Mouse (Mus musculus): ENCODE data around the gene Itga6. TPM values are rescaled to one million over a fixed set of nuclear protein-coding genes. Genes with fewer than 3 reads are reported as not detected.

Itga6 gene
- polyA plus RNA-seq, 1 experiment: 19.1 TPM

- TF ChIP-seq CTCF (IDR thresholded peaks at IDR 0.05; ENCODE audit: extremely low read depth, insufficient read depth, insufficient read length, insufficient replicate concordance) (no peak), POLR2A (IDR thresholded peaks at IDR 0.05; ENCODE audit: low read depth, low read length) (no peak)
- no peak overlapping the region for H3K4me3 ChIP-seq (ENCODE audit: extremely low read depth, insufficient read depth, insufficient read length)
- H3K27me3 ChIP-seq (ENCODE audit: control insufficient read depth, insufficient read depth, low read length): no peaks in the 10 kb centered on the region
- peaks cover 8% of the 10 kb centered on the region; the same call in 1 of the 2 replicates for H3K4me1 ChIP-seq (ENCODE audit: control insufficient read depth, insufficient read depth, insufficient read length)
- DNase-seq (ENCODE audit: low read depth in 1 of 2, low spot score in 2 of 2): no peak
- WGBS: 86% methylated on average over 7 of the region's 7 CpGs
- H3K36me3 ChIP-seq (ENCODE audit: control insufficient read depth, insufficient read depth, low read length): no peaks in the 10 kb centered on the region
- peak overlapping the region; percentile 68; the same call in 1 of the 2 replicates for H3K27ac ChIP-seq (ENCODE audit: insufficient read depth, low read length)
These were observed 56.3 kb downstream of the Itga6 start for GRCm38 (mm10) chr2:71801691-71802090.

GRCm38 (mm10) chr2:71802131-71802530 lies 56.7 kb downstream of the Itga6 start:
- H3K4me3 ChIP-seq (ENCODE audit: extremely low read depth, insufficient read depth, insufficient read length): no peak overlapping the region
- 84% methylated on average over 4 of the region's 4 CpGs for WGBS
- H3K36me3 ChIP-seq (ENCODE audit: control insufficient read depth, insufficient read depth, low read length): no peaks in the 10 kb centered on the region
- peaks cover 8% of the 10 kb centered on the region; the same call in 1 of the 2 replicates for H3K4me1 ChIP-seq (ENCODE audit: control insufficient read depth, insufficient read depth, insufficient read length)
- no peaks in the 10 kb centered on the region for H3K27me3 ChIP-seq (ENCODE audit: control insufficient read depth, insufficient read depth, low read length)
- H3K27ac ChIP-seq (ENCODE audit: insufficient read depth, low read length): no peak overlapping the region
- DNase-seq (ENCODE audit: low read depth in 1 of 2, low spot score in 2 of 2): no peak
- TF ChIP-seq CTCF (IDR thresholded peaks at IDR 0.05; ENCODE audit: extremely low read depth, insufficient read depth, insufficient read length, insufficient replicate concordance): no peak
- TF ChIP-seq POLR2A (IDR thresholded peaks at IDR 0.05; ENCODE audit: low read depth, low read length): no peak

DNA sequence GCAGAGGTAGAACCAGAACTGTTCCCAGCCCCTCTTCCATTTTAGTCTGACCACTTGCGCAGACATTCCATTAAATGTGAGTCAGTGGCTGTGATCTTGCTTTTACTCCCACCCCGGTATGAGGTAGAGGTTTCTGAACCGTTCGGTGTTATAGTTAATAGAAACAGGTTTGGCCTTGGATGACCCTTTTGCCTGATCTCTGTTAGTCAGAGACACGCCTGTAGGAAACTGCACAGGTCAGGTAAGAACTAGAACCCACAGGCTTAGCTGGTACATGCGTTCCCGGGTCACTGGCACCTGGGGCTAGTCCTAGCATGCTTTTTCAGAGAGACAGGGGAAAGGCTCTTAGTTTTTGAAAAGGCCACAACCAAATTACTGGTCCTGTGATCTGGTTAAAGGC lies 59.7 kb downstream of the Itga6 start:
- Histone ChIP-seq H3K4me3 (ENCODE audit: extremely low read depth, insufficient read depth, insufficient read length) (no peak overlapping the region), H3K27me3 (ENCODE audit: control insufficient read depth, insufficient read depth, low read length) (no peaks in the 10 kb centered on the region), H3K36me3 (ENCODE audit: control insufficient read depth, insufficient read depth, low read length) (no peaks in the 10 kb centered on the region), H3K4me1 (ENCODE audit: control insufficient read depth, insufficient read depth, insufficient read length) (peaks cover 8% of the 10 kb centered on the region; the same call in 1 of the 2 replicates), H3K27ac (ENCODE audit: insufficient read depth, low read length) (no peak overlapping the region)
- WGBS: 92% methylated on average over 7 of the region's 7 CpGs
- TF ChIP-seq POLR2A (IDR thresholded peaks at IDR 0.05; ENCODE audit: low read depth, low read length): no peak
- no peak for TF ChIP-seq CTCF (IDR thresholded peaks at IDR 0.05; ENCODE audit: extremely low read depth, insufficient read depth, insufficient read length, insufficient replicate concordance)
- no peak for DNase-seq (ENCODE audit: low read depth in 1 of 2, low spot score in 2 of 2)

DNA sequence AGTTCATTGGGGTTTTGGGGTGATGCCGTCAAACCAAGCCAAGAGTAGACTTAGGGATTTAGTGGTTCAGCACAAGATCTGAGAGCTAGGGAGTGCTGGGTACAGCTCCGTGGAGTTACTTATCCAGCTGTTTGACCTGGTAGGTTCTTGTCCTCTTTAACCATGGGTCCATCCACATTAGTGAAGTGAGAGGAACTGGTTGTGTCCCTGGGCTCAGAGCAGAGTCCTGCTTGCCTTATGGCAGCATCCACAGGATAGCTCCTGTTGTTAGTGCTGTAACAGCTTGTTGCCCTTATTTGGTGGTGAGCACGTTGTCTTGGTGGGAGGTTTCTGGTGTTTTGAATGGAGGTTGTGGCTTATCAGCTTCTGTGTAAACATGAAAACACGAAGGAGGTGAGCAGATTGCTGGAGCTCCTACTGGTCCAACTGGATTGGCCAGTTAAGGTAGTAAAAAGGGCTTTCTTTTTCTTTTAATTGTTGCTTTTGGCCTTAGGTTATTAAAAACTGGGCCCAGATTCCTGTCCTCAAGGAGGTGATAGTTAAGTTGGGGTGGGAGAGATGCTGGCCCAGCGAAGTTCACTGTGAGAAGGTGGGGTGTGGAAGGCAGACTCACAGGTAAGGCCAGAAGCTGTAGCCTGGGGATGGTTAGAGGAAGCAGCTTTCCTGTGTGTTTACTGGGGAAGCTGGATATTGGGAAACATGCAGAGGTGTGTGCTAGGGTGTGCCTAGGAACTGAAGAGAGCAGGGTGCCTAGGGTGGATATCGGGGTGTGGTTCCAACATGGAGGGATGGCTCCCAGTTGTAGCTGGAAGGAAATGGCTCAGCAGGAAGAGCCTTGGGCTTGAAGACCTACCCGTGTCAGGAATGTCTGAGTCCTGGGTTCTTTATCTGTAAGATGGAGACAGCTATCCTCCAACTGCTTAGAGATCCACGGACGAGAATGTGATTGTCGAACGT lies 60.5 kb downstream of the Itga6 start:
- Histone ChIP-seq H3K36me3 (ENCODE audit: control insufficient read depth, insufficient read depth, low read length) (no peaks in the 10 kb centered on the region), H3K4me1 (ENCODE audit: control insufficient read depth, insufficient read depth, insufficient read length) (peaks cover 8% of the 10 kb centered on the region; the same call in 1 of the 2 replicates), H3K4me3 (ENCODE audit: extremely low read depth, insufficient read depth, insufficient read length) (no peak overlapping the region), H3K27me3 (ENCODE audit: control insufficient read depth, insufficient read depth, low read length) (no peaks in the 10 kb centered on the region), H3K27ac (ENCODE audit: insufficient read depth, low read length) (no peak overlapping the region)
- no peak for TF ChIP-seq POLR2A (IDR thresholded peaks at IDR 0.05; ENCODE audit: low read depth, low read length)
- 85% methylated on average over 11 of the region's 11 CpGs for whole genome bisulfite sequencing
- no peak for DNase-seq (ENCODE audit: low read depth in 1 of 2, low spot score in 2 of 2)

DNA sequence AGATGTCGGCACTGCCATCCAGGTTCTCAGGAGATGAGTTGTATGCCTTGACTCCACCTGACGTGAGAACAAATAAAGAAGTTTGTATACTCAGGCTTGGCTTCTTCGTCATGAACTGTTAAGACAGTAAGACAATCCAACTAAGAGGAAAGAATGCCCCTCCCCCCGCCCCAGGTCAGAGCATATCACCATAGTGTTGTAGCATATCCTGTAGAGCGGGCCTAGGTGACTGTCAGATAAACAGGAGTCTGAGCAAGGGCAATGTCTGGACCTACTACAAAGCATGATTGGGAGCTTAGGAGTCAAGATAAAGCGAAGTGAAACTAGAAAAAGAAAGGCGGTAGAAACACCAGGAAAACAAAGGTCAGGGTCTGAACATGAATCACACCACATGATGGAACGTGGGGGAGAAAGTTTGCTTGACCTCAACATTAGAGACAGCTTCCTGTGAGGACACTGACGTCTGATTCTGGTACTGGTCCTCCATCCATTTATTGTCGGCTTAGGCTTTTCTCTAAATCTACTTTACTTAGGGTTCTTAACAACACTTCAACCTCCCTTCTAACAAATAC lies 64.0 kb downstream of the Itga6 start:
- peak overlapping the region; percentile 55 for H3K27ac ChIP-seq (ENCODE audit: insufficient read depth, low read length)
- DNase-seq (ENCODE audit: low read depth in 1 of 2, low spot score in 2 of 2): no peak
- H3K4me1 ChIP-seq (ENCODE audit: control insufficient read depth, insufficient read depth, insufficient read length): peaks cover 11% of the 10 kb centered on the region; the same call in 1 of the 2 replicates
- no peak for TF ChIP-seq POLR2A (IDR thresholded peaks at IDR 0.05; ENCODE audit: low read depth, low read length)
- no peak for TF ChIP-seq CTCF (IDR thresholded peaks at IDR 0.05; ENCODE audit: extremely low read depth, insufficient read depth, insufficient read length, insufficient replicate concordance)
- whole genome bisulfite sequencing: 77% methylated on average over 10 of the region's 10 CpGs
- no peaks in the 10 kb centered on the region for H3K27me3 ChIP-seq (ENCODE audit: control insufficient read depth, insufficient read depth, low read length)
- no peaks in the 10 kb centered on the region for H3K36me3 ChIP-seq (ENCODE audit: control insufficient read depth, insufficient read depth, low read length)
- no peak overlapping the region for H3K4me3 ChIP-seq (ENCODE audit: extremely low read depth, insufficient read depth, insufficient read length)

GRCm38 (mm10) chr2:71810010-71810409 lies 64.6 kb downstream of the Itga6 start:
- peak; percentile 39 to 75 for DNase-seq (ENCODE audit: low read depth in 1 of 2, low spot score in 2 of 2)
- no peak for TF ChIP-seq CTCF (IDR thresholded peaks at IDR 0.05; ENCODE audit: extremely low read depth, insufficient read depth, insufficient read length, insufficient replicate concordance)
- TF ChIP-seq POLR2A (IDR thresholded peaks at IDR 0.05; ENCODE audit: low read depth, low read length): no peak
- 72% methylated on average over 11 of the region's 11 CpGs for WGBS
- no peak overlapping the region for H3K4me3 ChIP-seq (ENCODE audit: extremely low read depth, insufficient read depth, insufficient read length)
- H3K27ac ChIP-seq (ENCODE audit: insufficient read depth, low read length): peak overlapping the region; percentile 55
- H3K4me1 ChIP-seq (ENCODE audit: control insufficient read depth, insufficient read depth, insufficient read length): peaks cover 17% of the 10 kb centered on the region; the same call in 1 of the 2 replicates
- H3K27me3 ChIP-seq (ENCODE audit: control insufficient read depth, insufficient read depth, low read length): no peaks in the 10 kb centered on the region
- H3K36me3 ChIP-seq (ENCODE audit: control insufficient read depth, insufficient read depth, low read length): no peaks in the 10 kb centered on the region
